Mouse (Mus musculus) liver, postnatal 0 days (tissue): Measurements from ENCODE around the gene Scpep1.

Experiments used
- CTCF ChIP-seq: sonication (generic); IDR thresholded peaks from 2 replicates; pipeline ENCODE4 v1.5.1; 2016; ENCODE audit warnings: antibody characterized with exemption, low read depth
- EP300 ChIP-seq: IDR thresholded peaks from 2 replicates; pipeline ENCODE4 v1.6.1; 2016; ENCODE audit warnings: antibody characterized with exemption, low read depth, mild to moderate bottlenecking

DNA sequence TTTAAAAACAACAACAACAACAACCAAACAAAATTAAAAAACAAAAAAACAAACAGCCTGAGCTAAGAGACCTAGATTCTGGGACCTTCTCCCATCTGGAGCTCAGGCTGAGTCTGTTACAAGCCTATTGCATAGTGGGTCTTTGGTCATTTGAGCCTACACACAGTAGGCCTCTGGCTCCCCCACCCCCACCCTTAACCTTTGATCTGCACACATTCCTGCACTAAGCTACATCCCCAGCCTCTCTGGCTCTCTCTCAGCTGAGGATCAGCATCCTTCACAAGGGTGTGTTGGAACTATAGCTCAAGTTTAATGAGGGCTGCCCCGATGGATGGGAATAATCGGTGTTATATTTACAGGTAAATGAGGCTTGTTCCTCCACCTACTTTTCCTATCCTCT, 40.4 kb upstream of the Scpep1 start:
- no peak for TF ChIP-seq CTCF
- no peak for TF ChIP-seq EP300
